Mouse (Mus musculus): ENCODE results near the gene Akt2. TPM values are rescaled to one million over a fixed set of nuclear protein-coding genes. Genes with fewer than 3 reads are reported as not detected.
"Not testable (repeated sequence)": the region's sequence is repeated elsewhere in the genome, so short reads cannot be mapped to it uniquely, and the experiment has no call there.

Akt2 gene
- polyA plus RNA-seq, 1 experiment from 2014 or later: 35.8 TPM

- no peak overlapping the region for H3K27ac ChIP-seq (ENCODE audit: low read depth, low read length)
- no peaks in the 10 kb centered on the region for H3K4me1 ChIP-seq (replicated peaks; ENCODE audit: control insufficient read depth, insufficient read depth, low read length)
- no peak for TF ChIP-seq CTCF (IDR thresholded peaks at IDR 0.05; ENCODE audit: low read depth)
- H3K9me3 ChIP-seq (ENCODE audit: control insufficient read depth): no peaks in the 10 kb centered on the region
- no peak for ATAC-seq
- no peak overlapping the region for H3K4me3 ChIP-seq (ENCODE audit: low read depth, low read length)
- no peaks in the 10 kb centered on the region for H3K27me3 ChIP-seq (replicated peaks; ENCODE audit: control insufficient read depth, insufficient read depth, low read length)
- H3K9ac ChIP-seq (ENCODE audit: low read depth, low read length): no peak overlapping the region
- H3K4me2 ChIP-seq (replicated peaks; ENCODE audit: low read depth): no peak overlapping the region
- H3K36me3 ChIP-seq (ENCODE audit: control insufficient read depth, insufficient read depth): peaks cover 95% of the 10 kb centered on the region
Measured at GRCm38 (mm10) chr7:27624967-27625366, 33.6 kb downstream of the Akt2 start.

GRCm38 (mm10) chr7:27627707-27628106, 36.4 kb downstream of the Akt2 start:
- H3K4me2 ChIP-seq (replicated peaks; ENCODE audit: low read depth): no peak overlapping the region
- H3K9ac ChIP-seq (ENCODE audit: low read depth, low read length): no peak overlapping the region
- no peak for TF ChIP-seq CTCF (IDR thresholded peaks at IDR 0.05; ENCODE audit: low read depth)
- WGBS: 89% methylated on average over 7 of the region's 7 CpGs
- H3K9me3 ChIP-seq (ENCODE audit: control insufficient read depth): no peaks in the 10 kb centered on the region
- peaks cover 90% of the 10 kb centered on the region for H3K36me3 ChIP-seq (ENCODE audit: control insufficient read depth, insufficient read depth)
- no peak overlapping the region for H3K4me3 ChIP-seq (ENCODE audit: low read depth, low read length)
- H3K27ac ChIP-seq (ENCODE audit: low read depth, low read length): no peak overlapping the region
- H3K27me3 ChIP-seq (replicated peaks; ENCODE audit: control insufficient read depth, insufficient read depth, low read length): no peaks in the 10 kb centered on the region
- no peak for ATAC-seq
- no peaks in the 10 kb centered on the region for H3K4me1 ChIP-seq (replicated peaks; ENCODE audit: control insufficient read depth, insufficient read depth, low read length)

- Histone ChIP-seq H3K27ac (ENCODE audit: low read depth, low read length) (no peak overlapping the region), H3K9me3 (ENCODE audit: control insufficient read depth) (no peaks in the 10 kb centered on the region), H3K4me2 (replicated peaks; ENCODE audit: low read depth) (no peak overlapping the region), H3K27me3 (replicated peaks; ENCODE audit: control insufficient read depth, insufficient read depth, low read length) (no peaks in the 10 kb centered on the region), H3K4me3 (ENCODE audit: low read depth, low read length) (no peak overlapping the region), H3K36me3 (ENCODE audit: control insufficient read depth, insufficient read depth) (peaks cover 90% of the 10 kb centered on the region), H3K4me1 (replicated peaks; ENCODE audit: control insufficient read depth, insufficient read depth, low read length) (no peaks in the 10 kb centered on the region), H3K9ac (ENCODE audit: low read depth, low read length) (no peak overlapping the region)
- ATAC-seq: no peak
- WGBS: 96% methylated on average over 6 of the region's 6 CpGs
- no peak for TF ChIP-seq CTCF (IDR thresholded peaks at IDR 0.05; ENCODE audit: low read depth)
Measured at GRCm38 (mm10) chr7:27628190-27628589, 36.8 kb downstream of the Akt2 start.

GRCm38 (mm10) chr7:27628816-27629215, 37.5 kb downstream of the Akt2 start:
- ATAC-seq; H3K27ac ChIP-seq (ENCODE audit: low read depth, low read length); H3K4me1 ChIP-seq (replicated peaks; ENCODE audit: control insufficient read depth, insufficient read depth, low read length); H3K9ac ChIP-seq (ENCODE audit: low read depth, low read length); H3K4me2 ChIP-seq (replicated peaks; ENCODE audit: low read depth); H3K9me3 ChIP-seq (ENCODE audit: control insufficient read depth); H3K4me3 ChIP-seq (ENCODE audit: low read depth, low read length); H3K27me3 ChIP-seq (replicated peaks; ENCODE audit: control insufficient read depth, insufficient read depth, low read length): not testable (repeated sequence)
- H3K36me3 ChIP-seq (ENCODE audit: control insufficient read depth, insufficient read depth): peaks cover 88% of the 10 kb centered on the region
- WGBS: 93% methylated on average over 7 of the region's 7 CpGs

- no peak for ATAC-seq
Measured at GRCm38 (mm10) chr7:27631439-27631838, 40.1 kb downstream of the Akt2 start.

GRCm38 (mm10) chr7:27633166-27633565, 41.8 kb downstream of the Akt2 start:
- Histone ChIP-seq H3K4me2 (replicated peaks; ENCODE audit: low read depth) (no peak overlapping the region), H3K27me3 (replicated peaks; ENCODE audit: control insufficient read depth, insufficient read depth, low read length) (no peaks in the 10 kb centered on the region), H3K9me3 (ENCODE audit: control insufficient read depth) (no peaks in the 10 kb centered on the region), H3K4me1 (replicated peaks; ENCODE audit: control insufficient read depth, insufficient read depth, low read length) (no peaks in the 10 kb centered on the region), H3K27ac (ENCODE audit: low read depth, low read length) (no peak overlapping the region), H3K9ac (ENCODE audit: low read depth, low read length) (no peak overlapping the region), H3K36me3 (ENCODE audit: control insufficient read depth, insufficient read depth) (peaks cover 85% of the 10 kb centered on the region), H3K4me3 (ENCODE audit: low read depth, low read length) (no peak overlapping the region)
- ATAC-seq: no peak
- WGBS: 89% methylated on average over 6 of the region's 6 CpGs
- no peak for TF ChIP-seq CTCF (IDR thresholded peaks at IDR 0.05; ENCODE audit: low read depth)

More at GRCm38 (mm10) chr7:27631439-27631838, 40.1 kb downstream of the Akt2 start:
- Histone ChIP-seq H3K4me1 (replicated peaks; ENCODE audit: control insufficient read depth, insufficient read depth, low read length) (no peaks in the 10 kb centered on the region), H3K27ac (ENCODE audit: low read depth, low read length) (no peak overlapping the region), H3K27me3 (replicated peaks; ENCODE audit: control insufficient read depth, insufficient read depth, low read length) (no peaks in the 10 kb centered on the region), H3K4me3 (ENCODE audit: low read depth, low read length) (no peak overlapping the region), H3K9ac (ENCODE audit: low read depth, low read length) (no peak overlapping the region), H3K36me3 (ENCODE audit: control insufficient read depth, insufficient read depth) (peaks cover 88% of the 10 kb centered on the region), H3K4me2 (replicated peaks; ENCODE audit: low read depth) (no peak overlapping the region), H3K9me3 (ENCODE audit: control insufficient read depth) (no peaks in the 10 kb centered on the region)
- 95% methylated on average over 4 of the region's 4 CpGs for WGBS
- TF ChIP-seq CTCF (IDR thresholded peaks at IDR 0.05; ENCODE audit: low read depth): no peak

- no peak for ATAC-seq
- H3K4me2 ChIP-seq (replicated peaks; ENCODE audit: low read depth): no peak overlapping the region
- H3K27me3 ChIP-seq (replicated peaks; ENCODE audit: control insufficient read depth, insufficient read depth, low read length): no peaks in the 10 kb centered on the region
- H3K27ac ChIP-seq (ENCODE audit: low read depth, low read length): no peak overlapping the region
- H3K4me3 ChIP-seq (ENCODE audit: low read depth, low read length): no peak overlapping the region
- no peak overlapping the region for H3K9ac ChIP-seq (ENCODE audit: low read depth, low read length)
- WGBS: 95% methylated on average over 6 of the region's 6 CpGs
- peaks cover 70% of the 10 kb centered on the region for H3K36me3 ChIP-seq (ENCODE audit: control insufficient read depth, insufficient read depth)
- no peak for TF ChIP-seq CTCF (IDR thresholded peaks at IDR 0.05; ENCODE audit: low read depth)
- H3K9me3 ChIP-seq (ENCODE audit: control insufficient read depth): no peaks in the 10 kb centered on the region
- no peaks in the 10 kb centered on the region for H3K4me1 ChIP-seq (replicated peaks; ENCODE audit: control insufficient read depth, insufficient read depth, low read length)
Measured at GRCm38 (mm10) chr7:27634691-27635090, 43.3 kb downstream of the Akt2 start.

- H3K9ac ChIP-seq (ENCODE audit: low read depth, low read length); H3K4me2 ChIP-seq (replicated peaks; ENCODE audit: low read depth); ATAC-seq; H3K27ac ChIP-seq (ENCODE audit: low read depth, low read length); H3K4me1 ChIP-seq (replicated peaks; ENCODE audit: control insufficient read depth, insufficient read depth, low read length); H3K27me3 ChIP-seq (replicated peaks; ENCODE audit: control insufficient read depth, insufficient read depth, low read length); H3K4me3 ChIP-seq (ENCODE audit: low read depth, low read length); H3K9me3 ChIP-seq (ENCODE audit: control insufficient read depth): not testable (repeated sequence)
- peaks cover 66% of the 10 kb centered on the region for H3K36me3 ChIP-seq (ENCODE audit: control insufficient read depth, insufficient read depth)
- whole genome bisulfite sequencing: 98% methylated on average over 2 of the region's 2 CpGs
Measured at GRCm38 (mm10) chr7:27635094-27635493, 43.7 kb downstream of the Akt2 start.

All from intestine, postnatal 0 days (tissue).